In genomic region chr8:87826013-87826660, GRCm38 (mm10) we compare ENCODE assay signal across 27 mouse cellular contexts.
DNase-seq lines count a peak whose midpoint lies in the region; ATAC-seq and TF ChIP-seq lines count a peak whose summit lies in the region.
"Had no signal": no experiment of that assay in that cellular context is flagged by ENCODE, and none has a peak within 500 bp of the region (broad histone marks: within the 10 kb centered on the region; RNA-seq: fewer than 3 reads in every experiment).

No protein-coding gene starts in this region.

- TF ChIP-seq CTCF in lung, postnatal 0 days (IDR thresholded peaks at IDR 0.05): no peak

- 74% methylated on average over 9 of the region's 9 CpGs for WGBS in embryonic facial prominence, embryonic 14.5 days
- 93% methylated on average over 9 of the region's 9 CpGs for WGBS in embryonic facial prominence, embryonic 10.5 days
- 60% methylated on average over 9 of the region's 9 CpGs for WGBS in lung, postnatal 0 days
- WGBS in limb, embryonic 11.5 days: 91% methylated on average over 9 of the region's 9 CpGs
- WGBS in kidney, embryonic 14.5 days: 93% methylated on average over 9 of the region's 9 CpGs

- H3K27me3 ChIP-seq in embryonic facial prominence, embryonic 14.5 days (replicated peaks; ENCODE audit: control insufficient read depth, insufficient read depth, low read length): no peaks in the 10 kb centered on the region
- no peaks in the 10 kb centered on the region for H3K27me3 ChIP-seq in embryonic facial prominence, embryonic 10.5 days (replicated peaks; ENCODE audit: low read depth, poor library complexity, severe bottlenecking)
- no peaks in the 10 kb centered on the region for H3K27me3 ChIP-seq in lung, postnatal 0 days (replicated peaks; ENCODE audit: insufficient read depth, low read length)
- no peaks in the 10 kb centered on the region for H3K27me3 ChIP-seq in limb, embryonic 11.5 days (ENCODE audit: control insufficient read depth, insufficient read depth, low read length)
- no peaks in the 10 kb centered on the region for H3K27me3 ChIP-seq in kidney, embryonic 14.5 days (ENCODE audit: control insufficient read depth, insufficient read depth, low read length)
- H3K27me3 ChIP-seq: embryonic facial prominence, embryonic 12.5 days; forebrain, embryonic 15.5 days; heart, embryonic 12.5 days; hindbrain, embryonic 12.5 days; limb, embryonic 12.5 days; midbrain, embryonic 15.5 days; neural tube, embryonic 15.5 days had no signal

- no peak overlapping the region for H3K27ac ChIP-seq in embryonic facial prominence, embryonic 14.5 days (replicated peaks; ENCODE audit: low read depth, low read length)
- no peak overlapping the region for H3K27ac ChIP-seq in embryonic facial prominence, embryonic 10.5 days (replicated peaks)
- H3K27ac ChIP-seq in lung, postnatal 0 days (ENCODE audit: low read length): no peak overlapping the region
- H3K27ac ChIP-seq in limb, embryonic 11.5 days (replicated peaks; ENCODE audit: low read depth, low read length): 0 out of 2 replicates have a peak overlapping the region, but pooled peaks have one; percentile 36
- no peak overlapping the region for H3K27ac ChIP-seq in kidney, embryonic 14.5 days (ENCODE audit: low read depth, low read length)
- H3K27ac ChIP-seq: embryonic facial prominence, embryonic 12.5 days; forebrain, embryonic 15.5 days; hindbrain, embryonic 12.5 days; limb, embryonic 12.5 days; midbrain, embryonic 15.5 days; neural tube, embryonic 15.5 days had no signal

- no peak overlapping the region for H3K4me2 ChIP-seq in embryonic facial prominence, embryonic 14.5 days (ENCODE audit: low read depth, low read length)
- H3K4me2 ChIP-seq in lung, postnatal 0 days (replicated peaks; ENCODE audit: low read depth, low read length): no peak overlapping the region
- no peak overlapping the region for H3K4me2 ChIP-seq in limb, embryonic 11.5 days (ENCODE audit: low read depth, severe bottlenecking)
- no peak overlapping the region for H3K4me2 ChIP-seq in kidney, embryonic 14.5 days (replicated peaks; ENCODE audit: low read depth, low read length)
- H3K4me2 ChIP-seq: embryonic facial prominence, embryonic 12.5 days; forebrain, embryonic 15.5 days; heart, embryonic 12.5 days; hindbrain, embryonic 12.5 days; limb, embryonic 12.5 days; liver, embryonic 11.5 days; midbrain, embryonic 15.5 days; neural tube, embryonic 15.5 days had no signal

- peaks cover 40% of the 10 kb centered on the region for H3K4me1 ChIP-seq in embryonic facial prominence, embryonic 14.5 days (ENCODE audit: control insufficient read depth, insufficient read depth, low read length)
- H3K4me1 ChIP-seq in embryonic facial prominence, embryonic 10.5 days: peaks cover 80% of the 10 kb centered on the region
- H3K4me1 ChIP-seq in lung, postnatal 0 days (ENCODE audit: insufficient read depth, low read depth, low read length): no peaks in the 10 kb centered on the region
- peaks cover 42% of the 10 kb centered on the region for H3K4me1 ChIP-seq in limb, embryonic 11.5 days (ENCODE audit: control insufficient read depth, insufficient read depth, low read length)
- H3K4me1 ChIP-seq in kidney, embryonic 14.5 days (ENCODE audit: control insufficient read depth, insufficient read depth, low read length): peaks cover 27% of the 10 kb centered on the region
- H3K4me1 ChIP-seq: megakaryocyte, embryonic 14.5 days had no signal

- H3K36me3 ChIP-seq in embryonic facial prominence, embryonic 14.5 days (ENCODE audit: control insufficient read depth, insufficient read depth, low read length): no peaks in the 10 kb centered on the region
- peaks cover 15% of the 10 kb centered on the region for H3K36me3 ChIP-seq in embryonic facial prominence, embryonic 10.5 days (replicated peaks)
- H3K36me3 ChIP-seq in lung, postnatal 0 days (ENCODE audit: insufficient read depth, low read length): no peaks in the 10 kb centered on the region
- no peaks in the 10 kb centered on the region for H3K36me3 ChIP-seq in limb, embryonic 11.5 days (ENCODE audit: control insufficient read depth, insufficient read depth, low read length)
- no peaks in the 10 kb centered on the region for H3K36me3 ChIP-seq in kidney, embryonic 14.5 days (ENCODE audit: control insufficient read depth, insufficient read depth, low read length)
- H3K36me3 ChIP-seq: embryonic facial prominence, embryonic 12.5 days; forebrain, embryonic 15.5 days; heart, embryonic 12.5 days; hindbrain, embryonic 12.5 days; midbrain, embryonic 15.5 days; neural tube, embryonic 15.5 days had no signal

- no peak overlapping the region for H3K4me3 ChIP-seq in embryonic facial prominence, embryonic 14.5 days (ENCODE audit: low read depth, low read length)
- no peak overlapping the region for H3K4me3 ChIP-seq in embryonic facial prominence, embryonic 10.5 days
- H3K4me3 ChIP-seq in lung, postnatal 0 days (ENCODE audit: low read depth, low read length): no peak overlapping the region
- no peak overlapping the region for H3K4me3 ChIP-seq in limb, embryonic 11.5 days (ENCODE audit: low read depth, low read length)
- H3K4me3 ChIP-seq in kidney, embryonic 14.5 days (ENCODE audit: low read length): no peak overlapping the region
- H3K4me3 ChIP-seq: embryonic facial prominence, embryonic 12.5 days; forebrain, embryonic 15.5 days; heart, embryonic 12.5 days; hindbrain, embryonic 12.5 days; limb, embryonic 12.5 days; megakaryocyte, embryonic 14.5 days; midbrain, embryonic 15.5 days; neural tube, embryonic 15.5 days had no signal

- no peaks in the 10 kb centered on the region for H3K9me3 ChIP-seq in embryonic facial prominence, embryonic 14.5 days (ENCODE audit: control insufficient read depth, low read length)
- no peaks in the 10 kb centered on the region for H3K9me3 ChIP-seq in embryonic facial prominence, embryonic 10.5 days
- no peaks in the 10 kb centered on the region for H3K9me3 ChIP-seq in lung, postnatal 0 days (ENCODE audit: low read length)
- H3K9me3 ChIP-seq in limb, embryonic 11.5 days (ENCODE audit: control insufficient read depth, low read length): no peaks in the 10 kb centered on the region; the same call in 1 of the 2 replicates
- H3K9me3 ChIP-seq in kidney, embryonic 14.5 days (ENCODE audit: control insufficient read depth, low read length): no peaks in the 10 kb centered on the region
- H3K9me3 ChIP-seq: embryonic facial prominence, embryonic 12.5 days; forebrain, embryonic 15.5 days; heart, embryonic 12.5 days; hindbrain, embryonic 12.5 days; limb, embryonic 12.5 days; megakaryocyte, embryonic 14.5 days; midbrain, embryonic 15.5 days; neural tube, embryonic 15.5 days had no signal

- TF ChIP-seq EP300 in lung, postnatal 0 days (IDR thresholded peaks at IDR 0.05): no peak

- no peak for ATAC-seq in embryonic facial prominence, embryonic 14.5 days (ENCODE audit: low read depth)
- no peak for ATAC-seq in lung, postnatal 0 days
- no peak for ATAC-seq in limb, embryonic 11.5 days (ENCODE audit: insufficient number of reproducible peaks, low FRiP score, low TSS enrichment, low read depth)
- no peak for ATAC-seq in kidney, embryonic 14.5 days (ENCODE audit: low FRiP score, low TSS enrichment)
- ATAC-seq: activated CD4-positive, CD25-positive, alpha-beta regulatory T cell, adult 4 months; forebrain, embryonic 15.5 days; liver, postnatal 0 days; midbrain, embryonic 15.5 days had no signal

- H3K9ac ChIP-seq in embryonic facial prominence, embryonic 14.5 days (ENCODE audit: low read depth, low read length): no peak overlapping the region
- no peak overlapping the region for H3K9ac ChIP-seq in lung, postnatal 0 days (replicated peaks; ENCODE audit: low read depth)
- no peak overlapping the region for H3K9ac ChIP-seq in limb, embryonic 11.5 days (ENCODE audit: low read length)
- H3K9ac ChIP-seq in kidney, embryonic 14.5 days (ENCODE audit: low read depth, low read length): no peak overlapping the region
- H3K9ac ChIP-seq: embryonic facial prominence, embryonic 12.5 days; forebrain, embryonic 15.5 days; heart, embryonic 12.5 days; hindbrain, embryonic 12.5 days; limb, embryonic 12.5 days; liver, postnatal 0 days; midbrain, embryonic 15.5 days; neural tube, embryonic 15.5 days had no signal

- DNase-seq in embryonic facial prominence, embryonic 14.5 days (ENCODE audit: low spot score): peak; percentile 30
- no peak for DNase-seq in embryonic facial prominence, embryonic 10.5 days (ENCODE audit: low spot score)
- peak; percentile 23 for DNase-seq in lung, postnatal 10 days
- DNase-seq in lung, postnatal 0 days (ENCODE audit: low spot score): no peak
- DNase-seq in cerebellum, postnatal 36 days: peak; percentile 43 to 54
- no peak for DNase-seq in limb, embryonic 11.5 days (ENCODE audit: low spot score)
- DNase-seq: adrenal gland, postnatal 10 days; gastrocnemius, postnatal 10 days; heart, adult 11 months; kidney, adult 11 months; kidney, postnatal 4 days; liver, postnatal 0 days; right cerebral cortex, adult 18-20 months; right cerebral cortex, postnatal 4 days; thymus, adult 2 months; thymus, postnatal 4 days had no signal

Comparison
In these comparisons a context has a peak if more than half of its experiments do, and no peak if none do; other contexts are left out.
1. DNase-seq: peak in embryonic facial prominence, embryonic 14.5 days (single experiment), lung, postnatal 10 days (single experiment) and cerebellum, postnatal 36 days (2 of 2); none in embryonic facial prominence, embryonic 10.5 days (single experiment), lung, postnatal 0 days (single experiment) and limb, embryonic 11.5 days (single experiment).